Mouse (Mus musculus) heart, embryonic 11.5 days (tissue): Measurements from ENCODE around the gene Crybb2. TPM values are rescaled to one million over a fixed set of nuclear protein-coding genes. Genes with fewer than 3 reads are reported as not detected.
A peak's percentile ranks its signal among the peaks of the same experiment; 100 is the strongest.

ENCODE experiments used
- ATAC-seq: fragments of 200-750 bp; cut with Nextera tagmentation; replicated peaks from 2 replicates; pipeline ENCODE4 v1.8.0; 2017; ENCODE audit warnings: moderate library complexity; ENCODE audit not compliant: insufficient number of reproducible peaks, low FRiP score, low TSS enrichment
- H3K27ac ChIP-seq: fragments of 300-500 bp; sonication (generic); 2 replicates; pipeline ENCODE4 v1.5.1; 2014; ENCODE audit warnings: mild to moderate bottlenecking, low read depth, low read length
- H3K27me3 ChIP-seq: fragments of 300-500 bp; sonication (generic); 2 replicates; pipeline ENCODE4 v1.6.1; 2014; ENCODE audit warnings: mild to moderate bottlenecking, low read length, mixed read lengths; ENCODE audit not compliant: control insufficient read depth, insufficient read depth
- H3K36me3 ChIP-seq: fragments of 300-500 bp; sonication (generic); 2 replicates; pipeline ENCODE4 v1.6.1; 2014; ENCODE audit warnings: mild to moderate bottlenecking, low read length, moderate library complexity, mixed read lengths; ENCODE audit not compliant: control insufficient read depth, insufficient read depth
- H3K4me1 ChIP-seq: fragments of 300-500 bp; sonication (generic); 2 replicates; pipeline ENCODE4 v1.6.1; 2014; ENCODE audit warnings: low read length; ENCODE audit not compliant: control insufficient read depth, insufficient read depth
- H3K4me2 ChIP-seq: fragments of 300-500 bp; sonication (generic); 2 replicates; pipeline ENCODE4 v1.6.1; 2014; ENCODE audit warnings: mild to moderate bottlenecking, moderate library complexity
- H3K4me3 ChIP-seq: fragments of 300-500 bp; sonication (generic); 2 replicates; pipeline ENCODE4 v1.5.1; 2014; ENCODE audit warnings: low read depth, low read length
- H3K9ac ChIP-seq: fragments of 300-500 bp; sonication (generic); 2 replicates; pipeline ENCODE4 v1.6.1; 2014; ENCODE audit warnings: mild to moderate bottlenecking, low read depth, low read length, moderate library complexity
- H3K9me3 ChIP-seq: fragments of 300-500 bp; sonication (generic); replicated peaks from 2 replicates; pipeline ENCODE4 v1.6.1; 2016; ENCODE audit warnings: low read length; ENCODE audit not compliant: control insufficient read depth
- WGBS: fragments of 180-500 bp; shearing (Covaris S2); extraction: QIAGEN DNeasy Blood & Tissue Kit; methylation state at CpG from one replicate; pipeline ENCODE4 v1.1.7; 2014; ENCODE audit not compliant: insufficient replicate concordance; 5-methylcytosine and 5-hydroxymethylcytosine counted together
- polyA plus RNA-seq: library from polyadenylated mRNA; unstranded; fragments of >200 nt; fragmentation: Nextera tagmentation; extraction: Ambion mirVana; gene quantifications from 2 replicates; pipeline ENCODE4 v1.2.1, GENCODE M21; 2014

The Crybb2 gene
- polyA plus RNA-seq, 1 experiment from 2014 or later, result not detected

GRCm38 (mm10) chr5:113078686-113079085 lies 8.8 kb upstream of the Crybb2 start:
- H3K9ac ChIP-seq, result no peak overlapping the region
- H3K4me3 ChIP-seq, result no peak overlapping the region
- no peak for ATAC-seq
- peaks cover 10% of the 10 kb centered on the region; the same call in 1 of the 2 replicates for H3K27me3 ChIP-seq
- peaks cover 4% of the 10 kb centered on the region; the same call in 1 of the 2 replicates for H3K4me1 ChIP-seq
- 62% methylated on average over 5 of the region's 5 CpGs for WGBS
- no peak overlapping the region for H3K27ac ChIP-seq
- no peaks in the 10 kb centered on the region for H3K36me3 ChIP-seq
- no peaks in the 10 kb centered on the region for H3K9me3 ChIP-seq
- H3K4me2 ChIP-seq, result no peak overlapping the region

- Histone ChIP-seq H3K9ac (no peak overlapping the region), H3K4me2 (no peak overlapping the region), H3K4me1 (no peaks in the 10 kb centered on the region), H3K36me3 (no peaks in the 10 kb centered on the region), H3K4me3 (no peak overlapping the region), H3K27ac (no peak overlapping the region), H3K9me3 (no peaks in the 10 kb centered on the region), H3K27me3 (peaks cover 6% of the 10 kb centered on the region; the same call in 1 of the 2 replicates)
- ATAC-seq, result no peak
- 4% methylated on average over 16 of the region's 16 CpGs for WGBS
These were observed 15.6 kb downstream of the Crybb2 start for GRCm38 (mm10) chr5:113054308-113054707.

GRCm38 (mm10) chr5:113050581-113051185 lies 19.2 kb downstream of the Crybb2 start:
- no peaks in the 10 kb centered on the region for H3K36me3 ChIP-seq
- ATAC-seq, result no peak
- no peaks in the 10 kb centered on the region for H3K4me1 ChIP-seq
- no peak overlapping the region for H3K4me2 ChIP-seq
- H3K9ac ChIP-seq, result no peak overlapping the region
- WGBS, result 59% methylated on average over 7 of the region's 7 CpGs
- no peaks in the 10 kb centered on the region for H3K27me3 ChIP-seq
- no peak overlapping the region for H3K4me3 ChIP-seq
- no peaks in the 10 kb centered on the region for H3K9me3 ChIP-seq
- H3K27ac ChIP-seq, result no peak overlapping the region

GRCm38 (mm10) chr5:113049876-113050275 lies 20.0 kb downstream of the Crybb2 start:
- no peak overlapping the region for H3K4me2 ChIP-seq
- H3K36me3 ChIP-seq, result no peaks in the 10 kb centered on the region
- H3K4me1 ChIP-seq, result no peaks in the 10 kb centered on the region
- no peak overlapping the region for H3K9ac ChIP-seq
- no peak for ATAC-seq
- H3K4me3 ChIP-seq, result no peak overlapping the region
- H3K27me3 ChIP-seq, result no peaks in the 10 kb centered on the region
- no peaks in the 10 kb centered on the region for H3K9me3 ChIP-seq
- no peak overlapping the region for H3K27ac ChIP-seq

- Histone ChIP-seq H3K4me2 (no peak overlapping the region), H3K9ac (no peak overlapping the region), H3K4me3 (no peak overlapping the region), H3K4me1 (peaks cover 7% of the 10 kb centered on the region), H3K36me3 (no peaks in the 10 kb centered on the region), H3K9me3 (no peaks in the 10 kb centered on the region), H3K27me3 (no peaks in the 10 kb centered on the region), H3K27ac (no peak overlapping the region)
- no peak for ATAC-seq
- 88% methylated on average over 10 of the region's 10 CpGs for WGBS
These were observed 24.2 kb downstream of the Crybb2 start for GRCm38 (mm10) chr5:113045511-113046273.

- H3K4me1 ChIP-seq, result peaks cover 7% of the 10 kb centered on the region
- no peaks in the 10 kb centered on the region for H3K36me3 ChIP-seq
- 85% methylated on average over 8 of the region's 8 CpGs for WGBS
- H3K27ac ChIP-seq, result no peak overlapping the region
- no peak overlapping the region for H3K9ac ChIP-seq
- no peak overlapping the region for H3K4me2 ChIP-seq
- ATAC-seq, result no peak
- no peaks in the 10 kb centered on the region for H3K9me3 ChIP-seq
- no peak overlapping the region for H3K4me3 ChIP-seq
- no peaks in the 10 kb centered on the region for H3K27me3 ChIP-seq
These were observed 26.4 kb downstream of the Crybb2 start for GRCm38 (mm10) chr5:113043531-113043930.

GRCm38 (mm10) chr5:113041567-113042071 lies 28.3 kb downstream of the Crybb2 start:
- ATAC-seq, result 0 out of 2 replicates have a peak, but pooled peaks have one; percentile 14
- Histone ChIP-seq H3K36me3 (no peaks in the 10 kb centered on the region), H3K9me3 (no peaks in the 10 kb centered on the region), H3K9ac (no peak overlapping the region), H3K27ac (no peak overlapping the region), H3K27me3 (no peaks in the 10 kb centered on the region), H3K4me3 (no peak overlapping the region), H3K4me1 (peaks cover 7% of the 10 kb centered on the region), H3K4me2 (no peak overlapping the region)
- 9% methylated on average over 5 of the region's 5 CpGs for WGBS

GRCm38 (mm10) chr5:113040776-113041175 lies 29.1 kb downstream of the Crybb2 start:
- ATAC-seq, result 0 out of 2 replicates have a peak, but pooled peaks have one; percentile 35
- peaks cover 7% of the 10 kb centered on the region for H3K4me1 ChIP-seq
- no peak overlapping the region for H3K4me3 ChIP-seq
- no peaks in the 10 kb centered on the region for H3K9me3 ChIP-seq
- no peaks in the 10 kb centered on the region for H3K27me3 ChIP-seq
- WGBS, result 21% methylated on average over 6 of the region's 6 CpGs
- H3K9ac ChIP-seq, result no peak overlapping the region
- H3K4me2 ChIP-seq, result no peak overlapping the region
- no peaks in the 10 kb centered on the region for H3K36me3 ChIP-seq
- no peak overlapping the region for H3K27ac ChIP-seq
